Mouse (Mus musculus): Measurements from ENCODE around the gene Fbxl18.
A peak's percentile ranks its signal among the peaks of the same experiment; 100 is the strongest.

Gene Fbxl18

GRCm38 (mm10) chr5:142820276-142821265, 74.7 kb downstream of the Fbxl18 start:
- peak; percentile 41 for DNase-seq

GRCm38 (mm10) chr5:142819385-142820275, 75.6 kb downstream of the Fbxl18 start:
- DNase-seq, result peak; percentile 53

- DNase-seq, result peak; percentile 63
These were observed 76.5 kb downstream of the Fbxl18 start for GRCm38 (mm10) chr5:142818435-142819360.

GRCm38 (mm10) chr5:142817524-142818434, 77.4 kb downstream of the Fbxl18 start, which contains the start of gene Tnrc18:
Tnrc18 (minus strand) TSS chr5:142817662.
- DNase-seq, result peak; percentile 89

All from liver (tissue).